Mouse (Mus musculus) right cerebral cortex, postnatal 14 days (tissue): ENCODE results near the gene Diaph3.
"Not testable (repeated sequence)": the region's sequence is repeated elsewhere in the genome, so short reads cannot be mapped to it uniquely, and the experiment has no call there.

ENCODE experiments used
- DNase-seq: peaks from one replicate; pipeline ENCODE4 v3.0.0; 2022

Diaph3 gene

GRCm38 (mm10) chr14:87140963-87141486, at the start of gene Diaph3:
Gene Diaph3, minus strand, starts transcription at chr14:87141235.
- DNase-seq, result peak; percentile 100

- DNase-seq, result no peak
Observed at GRCm38 (mm10) chr14:87190685-87191084, 49.6 kb upstream of the Diaph3 start.

- DNase-seq, result no peak
Observed at GRCm38 (mm10) chr14:87171577-87171976, 30.5 kb upstream of the Diaph3 start.

GRCm38 (mm10) chr14:87169151-87169550, 28.1 kb upstream of the Diaph3 start:
- DNase-seq, result no peak

GRCm38 (mm10) chr14:87155621-87156238, 14.7 kb upstream of the Diaph3 start:
- no peak for DNase-seq

GRCm38 (mm10) chr14:87149684-87150083, 8.6 kb upstream of the Diaph3 start:
- no peak for DNase-seq

- no peak for DNase-seq
Observed at GRCm38 (mm10) chr14:87146704-87147103, 5.7 kb upstream of the Diaph3 start.

- DNase-seq, result no peak
Observed at GRCm38 (mm10) chr14:87145351-87145750, 4.3 kb upstream of the Diaph3 start.

- DNase-seq, result no peak
Observed at GRCm38 (mm10) chr14:87141777-87142176, 742 bp upstream of the Diaph3 start.

GRCm38 (mm10) chr14:87140327-87140962, 590 bp downstream of the Diaph3 start:
- no peak for DNase-seq

- DNase-seq, result no peak
Observed at GRCm38 (mm10) chr14:87126076-87126639, 14.9 kb downstream of the Diaph3 start.

GRCm38 (mm10) chr14:87125492-87125891, 15.5 kb downstream of the Diaph3 start:
- DNase-seq, result no peak

- no peak for DNase-seq
Observed at GRCm38 (mm10) chr14:87123091-87123490, 17.9 kb downstream of the Diaph3 start.

GRCm38 (mm10) chr14:87121868-87122267, 19.2 kb downstream of the Diaph3 start:
- DNase-seq, result no peak

- DNase-seq, result no peak
Observed at GRCm38 (mm10) chr14:87110634-87111033, 30.4 kb downstream of the Diaph3 start.

- no peak for DNase-seq
Observed at GRCm38 (mm10) chr14:87099380-87100088, 41.5 kb downstream of the Diaph3 start.

- no peak for DNase-seq
Observed at GRCm38 (mm10) chr14:87098093-87098492, 42.9 kb downstream of the Diaph3 start.

- DNase-seq, result no peak
Observed at GRCm38 (mm10) chr14:87091522-87091921, 49.5 kb downstream of the Diaph3 start.

GRCm38 (mm10) chr14:87091108-87091507, 49.9 kb downstream of the Diaph3 start:
- DNase-seq, result no peak

- no peak for DNase-seq
Observed at GRCm38 (mm10) chr14:87088928-87089327, 52.1 kb downstream of the Diaph3 start.

GRCm38 (mm10) chr14:87088456-87088855, 52.6 kb downstream of the Diaph3 start:
- no peak for DNase-seq

GRCm38 (mm10) chr14:87087996-87088395, 53.0 kb downstream of the Diaph3 start:
- no peak for DNase-seq

GRCm38 (mm10) chr14:87084906-87085305, 56.1 kb downstream of the Diaph3 start:
- DNase-seq, result not testable (repeated sequence)
